Comparison of ENCODE assay signal across 11 mouse cellular contexts in genomic region chr1:120074931-120075330, GRCm38 (mm10). TPM values are rescaled to one million over a fixed set of nuclear protein-coding genes. Genes with fewer than 3 reads are reported as not detected.
DNase-seq lines count a peak whose midpoint lies in the region; ATAC-seq and TF ChIP-seq lines count a peak whose summit lies in the region.
"Had no signal": no experiment of that assay in that cellular context is flagged by ENCODE, and none has a peak within 500 bp of the region (broad histone marks: within the 10 kb centered on the region; RNA-seq: fewer than 3 reads in every experiment).

No protein-coding gene starts in this region.

- peaks cover 16% of the 10 kb centered on the region; the same call in 1 of the 2 replicates for H3K79me2 ChIP-seq in macrophage (ENCODE audit: inconsistent target)

- peaks cover 19% of the 10 kb centered on the region for H3K4me1 ChIP-seq in liver, postnatal 0 days (ENCODE audit: insufficient read depth)
- peaks cover 21% of the 10 kb centered on the region for H3K4me1 ChIP-seq in liver, embryonic 12.5 days
- peaks cover 15% of the 10 kb centered on the region for H3K4me1 ChIP-seq in neural tube, embryonic 15.5 days

- H3K27ac ChIP-seq in liver, postnatal 0 days (ENCODE audit: low read depth): 0 out of 2 replicates have a peak overlapping the region, but pooled peaks have one; percentile 2
- no peak overlapping the region for H3K27ac ChIP-seq in liver, embryonic 12.5 days
- H3K27ac ChIP-seq in macrophage: peak overlapping the region; percentile 75
- H3K27ac ChIP-seq in neural tube, embryonic 15.5 days (replicated peaks): no peak overlapping the region
- H3K27ac ChIP-seq: midbrain, embryonic 12.5 days had no signal

- DNase-seq in adrenal gland, postnatal 10 days: peak; percentile 53
- no peak for DNase-seq in adrenal gland, adult 18-20 months (ENCODE audit: low spot score in 2 of 2)
- DNase-seq in liver, postnatal 0 days: no peak
- no peak for DNase-seq in T-cell, adult 2 months (ENCODE audit: low spot score)
- DNase-seq: liver, embryonic 13.5 days had no signal

- no peak overlapping the region for H3K9ac ChIP-seq in liver, postnatal 0 days (replicated peaks)
- no peak overlapping the region for H3K9ac ChIP-seq in liver, embryonic 12.5 days
- H3K9ac ChIP-seq in neural tube, embryonic 15.5 days (replicated peaks): no peak overlapping the region
- H3K9ac ChIP-seq: liver, embryonic 13.5 days had no signal

- no peak for TF ChIP-seq CTCF in liver, postnatal 0 days (IDR thresholded peaks at IDR 0.05; ENCODE audit: low read depth)

- no peak for ATAC-seq in liver, postnatal 0 days
- no peak for ATAC-seq in liver, embryonic 12.5 days
- 0 out of 2 replicates have a peak, but pooled peaks have one; percentile 34 for ATAC-seq in erythroid progenitor cell, adult 5-6 weeks (replicated peaks; ENCODE audit: low FRiP score, poor library complexity, severe bottlenecking)
- no peak for ATAC-seq in neural tube, embryonic 15.5 days (ENCODE audit: low FRiP score)

- H3K9me3 ChIP-seq in liver, postnatal 0 days (ENCODE audit: low read length): no peaks in the 10 kb centered on the region
- no peaks in the 10 kb centered on the region for H3K9me3 ChIP-seq in liver, embryonic 12.5 days (replicated peaks)
- no peaks in the 10 kb centered on the region for H3K9me3 ChIP-seq in neural tube, embryonic 15.5 days (replicated peaks)
- H3K9me3 ChIP-seq: liver, embryonic 13.5 days; midbrain, embryonic 12.5 days had no signal

- TF ChIP-seq EP300 in liver, postnatal 0 days (IDR thresholded peaks at IDR 0.05; ENCODE audit: low read depth): no peak

- H3K4me3 ChIP-seq in liver, postnatal 0 days (ENCODE audit: low read depth, low read length): no peak overlapping the region
- H3K4me3 ChIP-seq in liver, embryonic 12.5 days: no peak overlapping the region
- no peak overlapping the region for H3K4me3 ChIP-seq in macrophage (ENCODE audit: inconsistent target)
- no peak overlapping the region for H3K4me3 ChIP-seq in neural tube, embryonic 15.5 days (replicated peaks)
- H3K4me3 ChIP-seq: liver, embryonic 13.5 days; midbrain, embryonic 12.5 days had no signal

- H3K36me3 ChIP-seq in liver, postnatal 0 days (replicated peaks; ENCODE audit: insufficient read depth, low read length): no peaks in the 10 kb centered on the region
- no peaks in the 10 kb centered on the region for H3K36me3 ChIP-seq in liver, embryonic 12.5 days
- H3K36me3 ChIP-seq in macrophage (ENCODE audit: inconsistent target): no peaks in the 10 kb centered on the region
- no peaks in the 10 kb centered on the region for H3K36me3 ChIP-seq in neural tube, embryonic 15.5 days
- H3K36me3 ChIP-seq: liver, embryonic 13.5 days; midbrain, embryonic 12.5 days had no signal

- H3K27me3 ChIP-seq in liver, postnatal 0 days (ENCODE audit: insufficient read depth, low read length): no peaks in the 10 kb centered on the region
- H3K27me3 ChIP-seq in liver, embryonic 12.5 days (replicated peaks): peaks cover 40% of the 10 kb centered on the region
- H3K27me3 ChIP-seq in neural tube, embryonic 15.5 days (replicated peaks): peaks cover 32% of the 10 kb centered on the region
- H3K27me3 ChIP-seq: Patski had no signal

- H3K4me2 ChIP-seq in liver, postnatal 0 days (ENCODE audit: low read depth, low read length): no peak overlapping the region
- H3K4me2 ChIP-seq in liver, embryonic 12.5 days: no peak overlapping the region
- H3K4me2 ChIP-seq in neural tube, embryonic 15.5 days: no peak overlapping the region

- 55% methylated on average over 4 of the region's 4 CpGs for WGBS in liver, postnatal 0 days (ENCODE audit: insufficient replicate concordance)
- 69% methylated on average over 4 of the region's 4 CpGs for WGBS in liver, embryonic 12.5 days (ENCODE audit: insufficient replicate concordance)
- WGBS in macrophage (ENCODE audit: missing documents): 82% methylated on average over 4 of the region's 4 CpGs
- 86% methylated on average over 4 of the region's 4 CpGs for WGBS in neural tube, embryonic 15.5 days

RNA-seq across cellular contexts. Expression of gene Tmem37, which starts 1.1 kb away (rescaled TPM):
- 10 to 100 TPM; 24.6 to 25.8 TPM for total RNA-seq in adrenal gland, postnatal 10 days (2021)
- total RNA-seq in adrenal gland, adult 18-20 months (2021): 10 to 100 TPM in 1 of 2 experiments, 1 to 10 TPM in 1; 8.3 to 26.7 TPM
- 194 and 201 TPM in 2 replicates for polyA plus RNA-seq in liver, postnatal 0 days (2015; fragmentation: Nextera tagmentation; extraction: Ambion mirVana)
- polyA plus RNA-seq in liver, embryonic 12.5 days (2016; fragmentation: Nextera tagmentation; extraction: Ambion mirVana): 37.0 and 37.6 TPM in 2 replicates
- total RNA-seq in erythroid progenitor cell, adult 5-6 weeks (2015; ENCODE audit: low replicate concordance): 3.2 TPM in 1 of 2 replicates, not detected in the other
- not detected in 2 replicates for total RNA-seq in erythroid progenitor cell, adult 5-6 weeks (2017; ENCODE audit: low replicate concordance)
- 1 to 10 TPM in 5 of 26 experiments, under 1 TPM in 6, not detected in 15; 0.62 to 3.1 (median 0.95) TPM for total RNA-seq in macrophage (2018; cell fraction: chromatin; rRNA removed)
- 10 to 100 TPM in 13 of 26 experiments, 1 to 10 TPM in 13; 4.5 to 27.8 (median 10.4) TPM for total RNA-seq in macrophage (2018; cell fraction: cytosol; rRNA removed)
- 10 to 100 TPM in 1 of 26 experiments, 1 to 10 TPM in 23, under 1 TPM in 2; 0.58 to 10.9 (median 3.6) TPM for total RNA-seq in macrophage (2018; cell fraction: nucleus; rRNA removed)
- 8.5 to 36.3 TPM (median 23.3 TPM) in 3 replicates for polyA plus RNA-seq in macrophage (2018)
- polyA plus RNA-seq in neural tube, embryonic 15.5 days (2015; fragmentation: Nextera tagmentation; extraction: Ambion mirVana): 6.5 and 7.7 TPM in 2 replicates

RNA-seq across cellular contexts. Expression of gene Dbi, which starts 45.9 kb away (rescaled TPM):
- total RNA-seq in adrenal gland, postnatal 10 days (2021): 1,000 to 10,000 TPM; 1,131 to 1,191 TPM
- total RNA-seq in adrenal gland, adult 18-20 months (2021): 1,000 to 10,000 TPM; 1,010 to 2,386 TPM
- polyA plus RNA-seq in liver, postnatal 0 days (2015; fragmentation: Nextera tagmentation; extraction: Ambion mirVana): 2,261 and 2,342 TPM in 2 replicates
- 470 and 475 TPM in 2 replicates for polyA plus RNA-seq in liver, embryonic 12.5 days (2016; fragmentation: Nextera tagmentation; extraction: Ambion mirVana)
- 40.7 and 50.5 TPM in 2 replicates for total RNA-seq in erythroid progenitor cell, adult 5-6 weeks (2015; ENCODE audit: low replicate concordance)
- total RNA-seq in erythroid progenitor cell, adult 5-6 weeks (2017; ENCODE audit: low replicate concordance): 28.7 and 46.7 TPM in 2 replicates
- 100 to 1,000 TPM in 1 of 26 experiments, 10 to 100 TPM in 25; 11.7 to 112 (median 32.5) TPM for total RNA-seq in macrophage (2018; cell fraction: chromatin; rRNA removed)
- 100 to 1,000 TPM; 145 to 270 (median 194) TPM for total RNA-seq in macrophage (2018; cell fraction: cytosol; rRNA removed)
- total RNA-seq in macrophage (2018; cell fraction: nucleus; rRNA removed): 10 to 100 TPM; 25.6 to 85.6 (median 42.4) TPM
- 235 to 420 TPM (median 317 TPM) in 3 replicates for polyA plus RNA-seq in macrophage (2018)
- 1,502 and 1,904 TPM in 2 replicates for polyA plus RNA-seq in neural tube, embryonic 15.5 days (2015; fragmentation: Nextera tagmentation; extraction: Ambion mirVana)

RNA-seq across cellular contexts. Expression of gene 3110009E18Rik, which starts 46.1 kb away (rescaled TPM):
- total RNA-seq in adrenal gland, postnatal 10 days (2021): 10 to 100 TPM in 1 of 2 experiments, 1 to 10 TPM in 1; 9.9 to 12.4 TPM
- 10 to 100 TPM in 1 of 2 experiments, 1 to 10 TPM in 1; 8.6 to 10.5 TPM for total RNA-seq in adrenal gland, adult 18-20 months (2021)
- 5.1 and 5.5 TPM in 2 replicates for polyA plus RNA-seq in liver, postnatal 0 days (2015; fragmentation: Nextera tagmentation; extraction: Ambion mirVana)
- 12.8 and 14.3 TPM in 2 replicates for polyA plus RNA-seq in liver, embryonic 12.5 days (2016; fragmentation: Nextera tagmentation; extraction: Ambion mirVana)
- total RNA-seq in erythroid progenitor cell, adult 5-6 weeks (2015; ENCODE audit: low replicate concordance): 17.3 TPM in 1 of 2 replicates, not detected in the other
- not detected in 2 replicates for total RNA-seq in erythroid progenitor cell, adult 5-6 weeks (2017; ENCODE audit: low replicate concordance)
- 10 to 100 TPM in 8 of 26 experiments, 1 to 10 TPM in 18; 1.7 to 29.2 (median 5.4) TPM for total RNA-seq in macrophage (2018; cell fraction: chromatin; rRNA removed)
- total RNA-seq in macrophage (2018; cell fraction: cytosol; rRNA removed): 1 to 10 TPM; 1.4 to 9.4 (median 2.9) TPM
- total RNA-seq in macrophage (2018; cell fraction: nucleus; rRNA removed): 10 to 100 TPM in 5 of 26 experiments, 1 to 10 TPM in 18, under 1 TPM in 2, not detected in 1; 0.61 to 17.3 (median 4.3) TPM
- polyA plus RNA-seq in macrophage (2018): 1.4 to 5.1 TPM (median 3.6 TPM) in 3 replicates
- 17.3 and 17.9 TPM in 2 replicates for polyA plus RNA-seq in neural tube, embryonic 15.5 days (2015; fragmentation: Nextera tagmentation; extraction: Ambion mirVana)

Comparison
In these comparisons a context has a peak if more than half of its experiments do, and no peak if none do; other contexts are left out.
1. H3K27ac ChIP-seq: peak in liver, postnatal 0 days (single experiment) and macrophage (single experiment); none in liver, embryonic 12.5 days (single experiment) and neural tube, embryonic 15.5 days (single experiment).